Mouse (Mus musculus) intestine, embryonic 15.5 days (tissue): Measurements from ENCODE around the gene Fasn. TPM values are rescaled to one million over a fixed set of nuclear protein-coding genes. Genes with fewer than 3 reads are reported as not detected.
"Not testable (repeated sequence)": the region's sequence is repeated elsewhere in the genome, so short reads cannot be mapped to it uniquely, and the experiment has no call there.

Experiments used
- ATAC-seq: fragments of 200-750 bp; cut with Nextera tagmentation; 2 replicates; pipeline ENCODE4 v1.8.0; 2017; ENCODE audit warnings: moderate TSS enrichment, moderate library complexity
- H3K27ac ChIP-seq: fragments of 300-500 bp; sonication (generic); 2 replicates; pipeline ENCODE4 v1.5.1; 2015; ENCODE audit warnings: mild to moderate bottlenecking, inconsistent platforms
- H3K27me3 ChIP-seq: fragments of 300-500 bp; sonication (generic); replicated peaks from 2 replicates; pipeline ENCODE4 v1.6.1; 2015; ENCODE audit warnings: inconsistent platforms
- H3K36me3 ChIP-seq: fragments of 300-500 bp; sonication (generic); 2 replicates; pipeline ENCODE4 v1.6.1; 2015; ENCODE audit warnings: inconsistent platforms
- H3K4me1 ChIP-seq: fragments of 300-500 bp; sonication (generic); replicated peaks from 2 replicates; pipeline ENCODE4 v1.6.1; 2015; ENCODE audit warnings: inconsistent platforms
- H3K4me2 ChIP-seq: fragments of 300-500 bp; sonication (generic); replicated peaks from 2 replicates; pipeline ENCODE4 v1.6.1; 2015; ENCODE audit warnings: mild to moderate bottlenecking, inconsistent platforms
- H3K4me3 ChIP-seq: fragments of 300-500 bp; sonication (generic); replicated peaks from 2 replicates; pipeline ENCODE4 v1.5.1; 2015; ENCODE audit warnings: inconsistent platforms
- H3K9ac ChIP-seq: fragments of 300-500 bp; sonication (generic); 2 replicates; pipeline ENCODE4 v1.6.1; 2015; ENCODE audit warnings: inconsistent platforms
- H3K9me3 ChIP-seq: fragments of 300-500 bp; sonication (generic); 2 replicates; pipeline ENCODE4 v1.6.1; 2016; ENCODE audit warnings: inconsistent platforms
- WGBS: fragments of 180-500 bp; shearing (Covaris S2); methylation state at CpG from one replicate; pipeline ENCODE4 v1.1.7; 2015; 5-methylcytosine and 5-hydroxymethylcytosine counted together
- polyA plus RNA-seq: library from polyadenylated mRNA; unstranded; fragments of >200 nt; fragmentation: Nextera tagmentation; extraction: Ambion mirVana; gene quantifications from 2 replicates; pipeline ENCODE4 v1.2.1, GENCODE M21; 2015

The Fasn gene
- polyA plus RNA-seq: 48.8 and 54.3 TPM in 2 replicates

GRCm38 (mm10) chr11:120823956-120824786, at the start of gene Fasn:
Gene Fasn (minus strand): TSS chr11:120824547.
- under 1% methylated on average over 89 of the region's 109 CpGs for WGBS
- no peaks in the 10 kb centered on the region for H3K27me3 ChIP-seq
- H3K36me3 ChIP-seq: peaks cover 25% of the 10 kb centered on the region
- no peaks in the 10 kb centered on the region for H3K9me3 ChIP-seq
- H3K9ac ChIP-seq: peak within 1 kb of the TSS; percentile 98
- H3K4me1 ChIP-seq: peaks cover 35% of the 10 kb centered on the region
- H3K27ac ChIP-seq: peak within 1 kb of the TSS; percentile 95
- ATAC-seq: peak; percentile 94
- H3K4me2 ChIP-seq: peak within 1 kb of the TSS; percentile 83
- H3K4me3 ChIP-seq: peak within 1 kb of the TSS; percentile 92

DNA sequence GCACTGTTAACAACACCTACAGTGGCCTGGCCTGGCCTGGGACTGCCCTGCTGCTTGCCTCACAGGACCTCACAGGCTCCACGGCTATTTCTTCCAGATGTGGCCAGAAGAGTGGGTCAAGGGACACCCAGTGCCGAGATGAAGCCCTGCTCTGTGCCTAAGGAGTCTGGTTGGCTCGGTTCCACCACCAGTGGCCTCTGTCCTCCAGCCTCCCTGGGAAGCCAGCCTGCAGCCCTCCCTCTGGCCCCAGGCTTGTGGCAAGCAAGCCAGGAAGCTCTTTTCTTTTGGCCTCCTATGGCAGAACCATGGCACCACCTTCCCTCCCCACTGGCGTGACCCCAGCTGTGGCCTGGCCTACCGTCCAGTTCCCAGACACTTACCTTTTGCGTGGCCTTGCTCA, 48.9 kb upstream of the Fasn start:
- H3K27ac ChIP-seq: no peak overlapping the region
- no peak for ATAC-seq
- H3K27me3 ChIP-seq: no peaks in the 10 kb centered on the region
- H3K9me3 ChIP-seq: no peaks in the 10 kb centered on the region
- H3K9ac ChIP-seq: no peak overlapping the region
- no peaks in the 10 kb centered on the region for H3K4me1 ChIP-seq
- no peaks in the 10 kb centered on the region for H3K36me3 ChIP-seq
- 81% methylated on average over 6 of the region's 6 CpGs for WGBS
- no peak overlapping the region for H3K4me3 ChIP-seq
- no peak overlapping the region for H3K4me2 ChIP-seq

DNA sequence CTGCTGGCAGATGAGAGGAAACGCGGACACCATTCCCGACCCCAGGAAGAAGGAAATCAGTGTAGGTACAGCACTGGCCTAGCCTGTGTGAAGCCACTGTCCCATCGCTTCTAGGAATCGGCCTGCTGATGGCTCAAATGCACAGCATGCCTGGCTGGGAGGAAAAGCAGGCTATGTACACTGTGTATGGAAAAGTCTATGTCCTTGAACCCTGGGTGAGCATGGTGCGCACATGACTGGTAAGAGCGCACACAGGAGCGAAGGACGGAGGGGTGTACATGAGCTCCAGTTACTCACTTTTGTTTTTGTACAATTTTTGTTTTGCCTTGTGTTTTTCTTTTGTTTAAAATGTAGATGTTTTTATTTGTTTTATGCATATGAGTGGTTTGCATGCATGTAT, 47.2 kb upstream of the Fasn start:
- no peak overlapping the region for H3K4me2 ChIP-seq
- H3K27me3 ChIP-seq: no peaks in the 10 kb centered on the region
- no peaks in the 10 kb centered on the region for H3K4me1 ChIP-seq
- no peak for ATAC-seq
- no peaks in the 10 kb centered on the region for H3K36me3 ChIP-seq
- H3K9me3 ChIP-seq: no peaks in the 10 kb centered on the region
- WGBS: 93% methylated on average over 9 of the region's 9 CpGs
- no peak overlapping the region for H3K4me3 ChIP-seq
- H3K27ac ChIP-seq: no peak overlapping the region
- H3K9ac ChIP-seq: no peak overlapping the region

GRCm38 (mm10) chr11:120865816-120866215, 41.5 kb upstream of the Fasn start:
- Histone ChIP-seq H3K4me3 (no peak overlapping the region), H3K9me3 (no peaks in the 10 kb centered on the region), H3K27ac (no peak overlapping the region), H3K9ac (no peak overlapping the region), H3K4me1 (no peaks in the 10 kb centered on the region), H3K36me3 (no peaks in the 10 kb centered on the region), H3K4me2 (no peak overlapping the region), H3K27me3 (no peaks in the 10 kb centered on the region)
- no peak for ATAC-seq
- WGBS: 86% methylated on average over 1 of the region's 1 CpGs

DNA sequence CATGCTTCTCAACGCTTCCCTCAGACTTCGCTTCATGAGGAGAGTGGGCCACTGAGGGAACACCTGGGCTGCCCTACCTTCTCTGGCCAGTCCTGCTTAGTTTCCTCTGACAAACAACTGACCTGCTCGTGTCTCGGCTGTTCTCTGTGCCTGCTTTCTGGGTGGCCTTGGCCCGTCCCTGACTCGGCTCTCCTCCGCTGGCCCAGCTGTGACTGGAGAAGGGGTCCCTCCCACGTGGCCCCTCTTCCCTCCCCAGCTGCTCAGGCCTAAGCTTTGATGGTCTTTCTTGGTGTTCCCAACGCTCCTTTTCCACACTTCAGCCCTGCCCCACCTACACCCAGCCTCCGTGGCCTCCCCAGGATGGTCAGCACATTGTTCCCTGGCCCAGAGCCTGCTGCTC, 38.5 kb upstream of the Fasn start:
- H3K27ac ChIP-seq: no peak overlapping the region
- H3K36me3 ChIP-seq: peaks cover 5% of the 10 kb centered on the region; the same call in 1 of the 2 replicates
- WGBS: 71% methylated on average over 10 of the region's 10 CpGs
- H3K4me3 ChIP-seq: no peak overlapping the region
- H3K9ac ChIP-seq: no peak overlapping the region
- no peaks in the 10 kb centered on the region for H3K4me1 ChIP-seq
- H3K4me2 ChIP-seq: no peak overlapping the region
- ATAC-seq: no peak
- H3K27me3 ChIP-seq: no peaks in the 10 kb centered on the region
- no peaks in the 10 kb centered on the region for H3K9me3 ChIP-seq

DNA sequence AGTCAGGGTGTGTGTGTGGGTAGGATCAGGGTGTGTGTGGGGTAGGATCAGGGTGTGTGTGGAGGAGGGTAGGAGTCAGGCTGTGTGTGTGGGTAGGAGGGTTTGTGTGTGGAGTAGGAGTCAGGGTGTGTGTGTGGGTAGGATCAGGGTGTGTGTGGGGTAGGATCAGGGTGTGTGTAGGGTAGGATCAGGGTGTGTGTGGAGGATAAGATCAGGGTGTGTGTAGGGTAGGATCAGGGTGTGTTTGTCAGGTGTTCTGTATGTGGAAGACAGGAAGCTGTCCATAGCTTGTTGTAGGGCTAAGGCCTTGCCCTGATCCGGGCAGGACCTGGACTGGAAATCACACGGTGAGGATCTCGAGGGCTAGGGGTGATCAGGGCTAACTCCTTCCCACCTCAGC, 31.6 kb upstream of the Fasn start:
- H3K4me3 ChIP-seq, H3K9ac ChIP-seq, H3K9me3 ChIP-seq, H3K27me3 ChIP-seq, H3K36me3 ChIP-seq, ATAC-seq, H3K4me2 ChIP-seq, H3K27ac ChIP-seq: not testable (repeated sequence)
- H3K4me1 ChIP-seq: peaks cover 15% of the 10 kb centered on the region
- 83% methylated on average over 3 of the region's 3 CpGs for WGBS

DNA sequence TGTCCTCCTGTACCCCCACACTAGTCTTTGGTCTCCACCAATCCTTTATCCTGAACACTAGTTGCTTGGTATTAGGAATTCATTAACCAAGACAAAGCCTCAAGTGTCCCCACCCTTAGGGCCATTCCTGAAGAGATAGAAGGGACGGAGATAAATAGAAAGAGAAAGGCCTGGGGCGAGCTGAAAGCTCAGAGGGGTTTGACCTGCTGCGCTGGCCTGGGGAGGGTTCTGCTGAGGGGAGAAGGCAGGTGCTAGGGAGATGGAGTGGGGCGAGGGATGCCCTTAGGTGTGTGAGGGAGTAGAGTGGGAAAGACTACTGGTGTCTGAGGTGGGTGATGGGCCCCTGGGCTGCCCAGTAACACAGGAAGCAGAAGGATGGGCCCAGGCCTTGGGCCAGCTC, 29.4 kb upstream of the Fasn start:
- ATAC-seq: 0 out of 2 replicates have a peak, but pooled peaks have one; percentile 11
- Histone ChIP-seq H3K4me3 (no peak overlapping the region), H3K27ac (peak overlapping the region; percentile 42; the same call in 1 of the 2 replicates), H3K36me3 (no peaks in the 10 kb centered on the region), H3K9ac (no peak overlapping the region), H3K4me1 (peaks cover 22% of the 10 kb centered on the region), H3K9me3 (no peaks in the 10 kb centered on the region), H3K4me2 (no peak overlapping the region), H3K27me3 (no peaks in the 10 kb centered on the region)
- 56% methylated on average over 4 of the region's 4 CpGs for WGBS

DNA sequence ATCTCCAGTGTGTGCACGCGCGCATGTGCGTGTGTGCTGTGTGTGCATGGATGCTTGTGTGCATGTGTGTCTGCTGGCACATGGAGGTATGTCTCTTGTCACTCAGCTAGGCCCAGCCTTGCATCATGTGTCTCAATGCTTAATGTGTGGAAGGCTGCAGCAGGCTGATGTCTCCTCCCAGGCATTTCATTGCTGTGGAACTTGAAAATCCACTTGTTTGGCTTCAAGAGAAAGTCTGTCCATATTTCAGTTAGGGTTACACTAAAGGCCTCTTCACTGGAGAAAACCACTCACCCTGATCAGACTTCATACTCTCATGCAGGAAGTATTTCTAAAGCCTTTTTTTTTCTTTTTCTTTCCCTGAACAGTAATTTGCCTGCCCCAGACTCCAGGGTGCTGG, 28.8 kb upstream of the Fasn start:
- Histone ChIP-seq H3K4me3 (no peak overlapping the region), H3K4me1 (peaks cover 22% of the 10 kb centered on the region), H3K27me3 (no peaks in the 10 kb centered on the region), H3K36me3 (no peaks in the 10 kb centered on the region), H3K27ac (peak overlapping the region; percentile 10; the same call in 1 of the 2 replicates), H3K9me3 (no peaks in the 10 kb centered on the region), H3K9ac (no peak overlapping the region), H3K4me2 (no peak overlapping the region)
- 92% methylated on average over 4 of the region's 4 CpGs for WGBS
- ATAC-seq: no peak

- H3K9ac ChIP-seq: no peak overlapping the region
- H3K27me3 ChIP-seq: no peaks in the 10 kb centered on the region
- H3K4me1 ChIP-seq: peaks cover 22% of the 10 kb centered on the region
- no peak overlapping the region for H3K4me2 ChIP-seq
- 62% methylated on average over 11 of the region's 11 CpGs for WGBS
- H3K4me3 ChIP-seq: no peak overlapping the region
- no peaks in the 10 kb centered on the region for H3K9me3 ChIP-seq
- no peak for ATAC-seq
- H3K36me3 ChIP-seq: no peaks in the 10 kb centered on the region
- no peak overlapping the region for H3K27ac ChIP-seq
These were observed 28.0 kb upstream of the Fasn start for GRCm38 (mm10) chr11:120852083-120852935.

DNA sequence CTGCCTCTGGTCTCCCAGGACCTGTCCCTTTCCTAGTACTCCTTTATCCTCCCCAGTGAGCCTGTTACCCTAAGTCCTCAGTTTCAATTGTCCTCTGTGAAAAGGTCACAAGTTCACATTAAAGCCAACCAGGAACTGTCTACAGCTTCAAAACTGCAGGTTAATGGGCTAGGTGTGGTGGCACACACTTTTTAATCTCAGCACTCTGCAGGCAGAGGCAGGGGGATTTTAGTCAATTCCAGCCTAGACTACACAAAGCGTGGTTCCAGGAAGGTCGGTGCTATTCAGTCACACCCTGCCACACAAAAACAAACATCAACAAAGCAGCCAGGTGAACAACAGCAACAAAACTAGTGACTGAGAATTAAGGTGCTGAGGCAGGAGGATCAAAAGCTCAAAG, 27.2 kb upstream of the Fasn start:
- Histone ChIP-seq H3K27me3 (no peaks in the 10 kb centered on the region), H3K4me2 (no peak overlapping the region), H3K9me3 (no peaks in the 10 kb centered on the region), H3K4me3 (no peak overlapping the region), H3K9ac (no peak overlapping the region), H3K4me1 (peaks cover 22% of the 10 kb centered on the region), H3K27ac (no peak overlapping the region), H3K36me3 (no peaks in the 10 kb centered on the region)
- no peak for ATAC-seq
- 61% methylated on average over 2 of the region's 2 CpGs for WGBS

DNA sequence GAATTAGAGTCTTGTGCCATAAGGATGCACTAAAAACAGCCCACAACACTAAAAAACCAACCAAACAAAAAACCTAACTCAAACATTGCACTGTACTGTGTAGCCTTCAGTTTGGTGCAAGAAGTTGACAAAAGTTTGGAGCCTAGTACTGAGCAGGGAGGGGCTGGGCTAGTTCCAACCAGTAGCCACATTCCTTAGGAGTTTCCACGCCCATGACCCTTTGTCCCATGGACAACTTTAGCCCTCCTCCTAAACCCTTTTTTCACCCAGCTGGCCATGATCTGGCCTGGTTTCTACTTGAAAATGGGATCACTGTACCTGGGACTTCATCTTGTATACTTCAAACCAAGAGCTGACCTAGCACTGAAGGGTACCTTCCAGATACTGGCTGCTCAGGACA, 26.8 kb upstream of the Fasn start:
- Histone ChIP-seq H3K27me3 (no peaks in the 10 kb centered on the region), H3K9me3 (no peaks in the 10 kb centered on the region), H3K4me3 (no peak overlapping the region), H3K4me1 (peaks cover 22% of the 10 kb centered on the region), H3K9ac (no peak overlapping the region), H3K27ac (0 out of 2 replicates have a peak overlapping the region, but pooled peaks have one; percentile 51), H3K36me3 (no peaks in the 10 kb centered on the region), H3K4me2 (no peak overlapping the region)
- ATAC-seq: no peak
- 82% methylated on average over 1 of the region's 1 CpGs for WGBS

GRCm38 (mm10) chr11:120850331-120851030, 26.1 kb upstream of the Fasn start:
- H3K27me3 ChIP-seq: no peaks in the 10 kb centered on the region
- H3K9me3 ChIP-seq: no peaks in the 10 kb centered on the region
- peak; percentile 60 for ATAC-seq
- H3K9ac ChIP-seq: no peak overlapping the region
- H3K27ac ChIP-seq: 0 out of 2 replicates have a peak overlapping the region, but pooled peaks have one; percentile 51
- H3K4me1 ChIP-seq: peaks cover 22% of the 10 kb centered on the region
- no peaks in the 10 kb centered on the region for H3K36me3 ChIP-seq
- no peak overlapping the region for H3K4me2 ChIP-seq
- WGBS: 53% methylated on average over 2 of the region's 2 CpGs
- no peak overlapping the region for H3K4me3 ChIP-seq
